Mouse (Mus musculus) heart, postnatal 10 days (tissue): Measurements from ENCODE around the gene Ermap. TPM values are rescaled to one million over a fixed set of nuclear protein-coding genes. Genes with fewer than 3 reads are reported as not detected.

Experiments
- DNase-seq, 2 experiments: peaks; one replicate each; pipeline ENCODE4 v3.0.0; 2021
- intact Hi-C: fragments of 180-260 bp; cut with DNase I; formaldehyde crosslinking; loops from one replicate; pipeline ENCODE4 v1.15.1; 2025
- total RNA-seq, 2 experiments: library from RNA; stranded (reverse); gene quantifications; 2 replicates each; pipeline ENCODE4 v1.2.3; 2021

The Ermap gene
- total RNA-seq, 2 experiments from 2014 or later, result 0.12 TPM; not detected in 1

DNA sequence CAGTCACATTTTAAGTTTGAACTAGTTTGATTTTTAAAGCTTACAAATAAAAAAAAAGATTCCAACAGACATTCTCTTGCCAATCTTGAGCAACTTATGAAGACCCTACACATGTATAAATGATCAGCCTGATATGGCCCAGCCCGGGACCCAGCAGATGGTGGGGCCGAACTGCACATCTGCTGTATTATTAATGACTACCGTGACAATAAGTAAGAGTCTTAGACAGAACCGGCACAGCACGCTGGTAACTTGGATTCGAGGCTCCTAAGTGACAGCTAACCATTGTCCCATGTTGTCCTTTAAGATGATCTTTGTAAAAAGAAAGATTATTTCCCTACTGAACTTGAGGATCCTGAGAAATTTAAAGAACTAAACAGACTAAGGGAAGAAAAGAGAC is 419 bp downstream of the Ermap start:
- intact Hi-C loops, result no loop called here
- DNase-seq, result no peak

DNA sequence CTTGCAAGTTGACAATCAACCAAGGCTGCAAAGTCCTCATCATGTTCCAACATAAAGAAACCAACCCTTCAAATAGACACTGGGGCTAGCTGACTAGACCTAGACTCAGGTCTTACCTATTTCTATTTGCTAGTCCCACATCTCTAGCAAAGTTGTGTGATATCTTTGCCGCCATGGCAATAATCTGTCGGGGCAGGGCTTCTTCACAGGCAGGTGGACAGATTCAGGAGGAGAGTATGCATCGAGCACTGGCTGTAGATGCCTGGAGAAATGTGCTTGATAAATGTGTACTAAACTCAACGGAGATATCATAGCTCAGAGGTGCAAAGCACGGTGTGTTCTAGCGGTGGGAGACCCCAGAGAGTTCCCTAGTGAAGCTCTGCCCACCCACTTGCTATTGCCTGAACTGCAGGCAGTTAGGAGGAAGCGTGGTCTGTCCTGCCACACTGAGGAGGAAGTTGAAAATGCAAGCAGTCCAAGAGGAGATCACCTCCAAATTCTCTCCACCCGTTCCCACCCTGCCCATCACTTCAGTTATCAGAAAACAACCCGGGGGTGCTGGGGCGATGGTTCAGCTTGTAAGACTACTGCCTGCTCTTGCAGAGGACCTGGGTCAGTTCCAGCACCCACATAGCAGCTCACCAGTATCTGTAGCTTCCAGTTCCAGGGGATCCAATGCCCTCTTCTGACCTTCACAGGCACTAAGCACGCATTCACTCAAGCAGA is 1.6 kb downstream of the Ermap start:
- DNase-seq, result peak; percentile 19 to 25
- intact Hi-C loops, result no loop called here

DNA sequence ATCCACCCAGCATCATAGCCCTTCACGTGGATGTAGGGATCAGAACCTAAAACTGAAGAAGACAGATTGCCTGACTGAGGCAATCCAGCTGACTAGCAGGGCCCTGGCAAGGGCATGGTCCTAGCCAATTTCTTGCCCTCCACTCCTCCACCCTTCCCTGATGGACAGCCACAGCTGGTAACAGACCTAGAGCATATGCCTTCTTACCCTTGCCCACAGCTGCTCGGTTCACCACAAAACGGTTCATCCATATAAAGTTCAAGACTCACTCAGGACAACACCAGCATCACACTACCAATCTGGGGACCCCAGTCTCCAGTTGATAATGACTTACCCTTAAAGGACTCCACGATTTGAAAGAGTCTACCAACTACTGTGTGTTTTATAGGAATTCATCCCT is 4.0 kb downstream of the Ermap start:
- no peak for DNase-seq
- intact Hi-C loops, result no loop called here

DNA sequence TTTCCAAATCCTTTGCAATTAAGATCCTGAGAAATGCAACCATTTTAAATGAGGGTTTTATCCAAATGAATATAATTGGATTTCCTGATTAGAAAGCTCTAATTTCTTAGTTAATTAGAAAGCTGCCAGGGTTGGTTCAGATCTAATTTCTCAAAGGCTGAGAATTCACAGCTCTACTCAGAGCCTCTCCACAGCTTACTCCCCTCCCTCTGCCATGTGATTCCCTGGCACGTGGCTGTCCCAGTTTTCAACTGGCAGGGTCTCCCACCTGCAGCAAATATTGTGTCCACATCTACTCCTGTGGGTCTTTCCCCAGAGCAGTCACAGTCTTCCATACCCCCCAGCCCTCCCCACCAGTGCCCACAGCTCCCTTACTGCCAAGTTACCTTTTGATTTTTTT is 6.3 kb downstream of the Ermap start:
- intact Hi-C loops, result no loop called here
- no peak for DNase-seq

DNA sequence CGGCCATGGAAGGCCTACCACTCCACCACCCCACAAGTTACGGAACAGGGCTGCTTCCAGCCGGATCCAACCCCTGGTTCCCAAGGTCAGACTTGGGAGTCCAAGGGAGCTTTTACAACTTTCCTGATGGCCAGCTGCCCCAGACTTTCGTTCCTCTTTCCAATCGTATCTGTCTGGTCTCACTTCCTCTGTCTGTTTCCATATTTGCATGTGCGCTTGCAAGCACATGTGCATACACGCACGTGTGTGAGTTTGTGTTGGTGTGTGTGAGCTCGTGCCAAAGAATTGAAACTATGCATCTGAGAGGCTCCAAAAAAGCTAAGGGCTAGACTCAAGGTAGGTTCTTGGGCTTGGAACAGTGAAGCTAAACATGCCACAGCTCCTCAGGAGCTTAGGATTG is 8.4 kb downstream of the Ermap start:
- intact Hi-C loops, result no loop called here

DNA sequence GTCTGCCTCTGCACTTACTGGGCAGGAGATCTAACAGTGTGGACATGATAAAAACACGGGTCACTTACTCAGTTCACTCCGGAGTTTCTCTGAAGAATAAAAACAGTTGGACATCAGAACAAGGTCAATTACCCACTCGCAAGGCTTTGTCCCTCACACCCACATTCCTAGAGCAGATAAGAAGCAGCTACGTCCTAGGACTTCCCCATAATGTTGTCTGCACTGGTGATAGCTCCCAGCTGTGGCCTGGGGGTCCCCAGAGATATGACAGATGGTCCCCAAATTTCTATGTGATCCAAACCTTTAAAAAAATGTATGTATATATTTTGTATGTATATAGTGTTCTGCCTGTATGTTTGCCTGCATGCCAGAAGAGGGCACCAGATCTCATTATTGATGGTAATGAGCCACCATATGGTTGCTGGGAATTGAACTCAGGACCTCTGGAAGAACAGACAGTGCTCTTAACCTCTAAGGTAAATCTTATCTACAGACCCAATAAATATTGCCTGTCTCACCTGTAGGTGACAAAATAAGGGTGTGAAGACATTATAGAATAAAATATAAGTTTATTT is 9.6 kb downstream of the Ermap start:
- no peak for DNase-seq
- intact Hi-C loops, result no loop called here

More for the DNA sequence above, 8.4 kb downstream of the Ermap start:
- DNase-seq, result no peak

DNA sequence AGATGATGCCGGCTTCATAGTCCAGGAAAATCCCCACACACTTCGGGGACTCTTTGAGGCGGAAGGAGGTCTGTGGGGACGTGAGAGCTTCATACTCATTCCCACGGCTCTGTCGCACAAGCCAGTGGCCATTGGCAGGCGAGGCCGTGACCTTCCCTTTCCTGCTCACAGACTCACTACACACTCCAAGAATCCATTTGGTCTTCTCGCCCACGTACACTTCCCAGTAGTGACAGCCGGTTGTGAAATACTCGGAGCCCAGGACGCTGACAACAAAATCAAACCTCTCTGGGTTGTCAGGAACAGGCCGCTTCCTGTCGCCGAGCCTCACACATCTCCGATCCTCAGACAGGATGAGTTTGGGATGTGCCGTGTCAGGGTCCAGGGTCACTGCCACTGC is 11.5 kb downstream of the Ermap start:
- intact Hi-C loops, result loop anchor here (2.0 kb wide), 1 partner anchor 54 kb away; the partner anchor contains the start of genes AU022252 and P3h1
- peak; percentile 31 to 55 for DNase-seq

DNA sequence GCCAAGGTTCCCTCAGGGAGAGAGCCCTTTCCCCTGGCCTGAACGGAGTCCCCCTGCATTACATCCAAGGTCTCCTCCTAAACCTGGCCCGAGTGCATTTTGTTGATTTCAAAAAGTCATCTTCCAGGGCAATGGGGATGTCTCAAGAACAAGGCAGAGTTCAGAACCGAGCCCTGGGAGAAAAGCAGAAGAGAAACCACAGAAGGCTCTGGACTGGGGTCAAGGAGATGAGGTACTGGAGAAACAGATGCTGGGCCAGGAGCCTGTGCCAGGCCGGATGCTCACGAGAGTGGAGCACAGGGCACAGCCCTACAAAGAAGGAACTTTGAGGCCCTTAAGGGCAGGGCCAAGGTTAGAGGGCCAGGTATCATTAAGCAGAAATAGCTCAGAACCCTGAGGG is 12.1 kb downstream of the Ermap start:
- DNase-seq, result peak in 1 of 2 experiments; percentile 31
- intact Hi-C loops, result loop anchor here (2.0 kb wide), 1 partner anchor 55 kb away; the partner anchor contains the start of genes AU022252 and P3h1

DNA sequence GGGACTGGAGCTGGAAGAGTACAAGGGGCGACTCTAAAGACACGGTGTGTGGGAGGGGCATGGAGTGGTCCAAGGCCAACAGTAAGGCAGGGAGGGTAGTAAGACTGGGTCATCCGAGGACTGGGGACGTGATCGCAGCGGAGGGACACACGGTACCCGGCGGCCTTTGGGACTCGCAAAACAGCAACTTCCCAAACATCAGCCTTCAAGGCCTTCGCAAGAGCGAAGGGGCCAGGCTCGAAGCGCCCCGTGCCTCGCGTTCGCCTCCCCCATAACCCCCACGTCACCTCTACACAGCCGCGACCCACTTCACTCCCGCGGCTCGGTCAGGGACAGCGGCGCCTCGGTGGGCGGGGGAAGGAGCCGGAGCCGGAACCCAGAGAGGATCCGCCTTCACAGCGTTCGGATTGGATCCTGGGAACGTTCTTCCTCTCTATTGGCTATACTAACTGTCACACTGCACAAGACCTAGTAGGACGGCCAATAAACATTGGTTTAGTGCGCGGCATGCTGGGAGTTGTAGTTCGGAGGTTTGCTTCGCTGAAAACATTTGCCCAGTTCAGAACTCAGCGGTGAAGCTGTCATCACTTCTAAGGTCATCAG is 15.9 kb downstream of the Ermap start, which contains the start of gene Zfp691:
Gene Zfp691, minus strand, starts transcription at position 345 of the 603 bp plus-strand sequence.
- peak; percentile 97 to 98 for DNase-seq
- intact Hi-C loops, result loop anchor here (2.0 kb wide), 1 partner anchor 21 kb away; the partner anchor contains the start of gene Svbp

DNA sequence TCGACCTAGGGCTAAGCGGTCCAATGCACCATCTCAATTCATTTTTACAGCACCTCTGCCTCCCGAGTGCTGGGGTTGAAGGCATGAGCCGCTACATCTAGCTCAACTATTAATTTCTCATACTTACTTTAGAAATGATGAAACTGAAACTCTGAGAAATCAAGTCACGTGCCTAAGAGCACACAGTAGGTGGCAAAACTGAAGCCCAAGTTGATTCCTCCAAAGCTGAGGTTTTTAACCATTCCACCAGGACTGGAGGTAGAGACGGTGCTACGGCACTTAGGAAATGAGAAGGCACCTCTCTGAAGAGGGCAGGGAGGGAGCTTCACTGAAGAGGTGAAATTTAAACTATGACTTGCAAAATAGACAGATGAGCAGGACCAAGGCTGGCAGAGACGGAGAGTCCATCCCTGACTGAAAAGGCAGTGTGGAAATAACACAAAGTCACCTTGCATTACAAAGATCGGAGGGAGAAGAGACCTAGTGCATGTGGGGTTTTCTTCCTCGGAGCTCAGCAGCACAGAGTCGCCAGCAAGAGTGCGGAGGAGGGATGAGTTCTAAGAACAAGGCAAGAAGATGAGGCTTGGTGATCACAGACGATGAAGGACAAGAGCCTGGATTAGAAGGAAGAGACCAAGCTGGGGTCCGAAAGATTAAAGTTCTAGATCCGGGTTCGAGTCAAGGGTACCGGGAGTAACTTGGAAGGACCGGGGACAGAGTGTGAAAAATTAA is 16.7 kb downstream of the Ermap start:
- DNase-seq, result peak in 1 of 2 experiments; percentile 14
- intact Hi-C loops, result no loop called here

DNA sequence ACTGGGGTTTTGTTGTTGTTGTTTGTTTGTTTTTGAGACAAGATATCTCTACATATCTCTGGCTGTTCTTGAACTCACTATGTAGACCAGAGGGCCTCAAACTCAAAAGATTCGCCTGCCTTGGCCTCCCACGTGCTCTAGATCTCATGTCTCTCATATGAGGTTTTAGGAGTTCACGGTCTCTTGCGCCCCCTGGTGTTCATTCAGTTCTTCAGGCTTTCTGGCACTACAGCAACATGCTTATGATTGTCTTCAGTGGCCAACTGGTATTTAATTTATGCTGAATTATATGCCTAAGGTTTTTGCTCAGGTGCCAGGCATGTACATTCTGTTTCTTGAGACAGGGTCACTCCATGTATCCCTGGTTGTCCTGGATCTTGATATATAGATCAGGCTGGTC is 22.1 kb downstream of the Ermap start:
- intact Hi-C loops, result loop anchor here (1.0 kb wide), 1 partner anchor 162 kb away; no protein-coding TSS in a partner anchor

DNA sequence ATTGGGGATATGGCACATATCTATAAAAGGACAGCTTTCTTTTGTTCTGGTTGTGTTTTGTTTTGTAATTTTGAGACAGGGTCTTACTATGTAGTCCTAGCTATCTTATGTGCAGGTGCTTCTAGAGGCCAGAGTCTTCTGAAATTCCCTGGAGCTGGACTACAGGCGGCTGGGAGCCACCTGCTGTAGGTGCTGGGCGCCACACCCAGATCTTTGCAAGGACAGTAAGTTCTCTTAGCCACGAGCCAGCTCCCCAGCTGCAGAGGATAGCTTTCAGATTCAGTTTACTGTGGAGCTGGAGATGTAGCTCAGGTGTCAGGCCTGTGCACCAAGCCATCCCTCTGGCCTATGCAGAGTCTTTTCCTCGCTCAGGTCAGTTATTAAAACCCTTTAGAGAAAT is 22.7 kb downstream of the Ermap start:
- intact Hi-C loops, result loop anchor here (1.0 kb wide), 1 partner anchor 162 kb away; no protein-coding TSS in a partner anchor
- no peak for DNase-seq

More for the DNA sequence above, 22.1 kb downstream of the Ermap start:
- DNase-seq, result peak; percentile 86 to 93

DNA sequence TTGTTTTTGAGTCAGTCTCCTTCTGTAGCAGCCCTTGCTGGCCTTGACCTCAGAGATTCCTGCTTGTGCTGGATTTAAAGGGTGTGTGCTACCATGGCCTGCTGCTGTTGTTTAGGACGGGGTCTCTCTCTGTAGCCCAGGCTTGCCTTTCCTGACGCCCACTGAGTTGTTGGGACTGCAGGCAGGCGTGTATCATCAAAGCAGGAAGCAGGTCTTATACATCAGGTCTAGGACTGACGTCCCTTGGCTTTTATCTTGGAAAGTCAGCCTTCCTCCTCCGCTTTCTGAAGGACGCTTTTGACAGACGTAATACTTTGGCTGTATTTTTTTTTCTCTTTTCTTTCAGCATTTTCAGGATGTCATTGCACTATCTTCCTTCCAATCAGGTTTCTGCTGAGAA is 23.9 kb downstream of the Ermap start:
- DNase-seq, result no peak
- intact Hi-C loops, result no loop called here

DNA sequence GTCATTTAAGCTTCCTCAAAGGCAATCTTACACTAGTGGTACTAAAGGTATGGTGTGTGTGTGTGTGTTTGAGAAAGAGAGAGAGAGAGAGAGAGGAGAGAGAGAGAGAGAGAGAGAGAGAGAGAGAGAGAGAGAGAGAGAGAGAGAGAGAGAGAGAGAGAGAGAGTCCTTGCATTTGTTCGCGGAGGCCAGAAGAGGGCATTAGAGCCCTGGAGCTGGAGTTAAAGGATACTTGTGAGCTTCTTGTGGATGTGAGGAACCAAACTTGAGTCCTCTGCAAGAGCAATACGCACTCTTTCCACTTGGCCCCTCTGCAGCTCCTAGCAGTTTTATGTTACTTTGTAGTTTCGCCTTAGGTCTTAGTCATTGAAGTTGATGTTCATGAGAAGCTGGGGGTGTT is 26.8 kb downstream of the Ermap start:
- intact Hi-C loops, result no loop called here

DNA sequence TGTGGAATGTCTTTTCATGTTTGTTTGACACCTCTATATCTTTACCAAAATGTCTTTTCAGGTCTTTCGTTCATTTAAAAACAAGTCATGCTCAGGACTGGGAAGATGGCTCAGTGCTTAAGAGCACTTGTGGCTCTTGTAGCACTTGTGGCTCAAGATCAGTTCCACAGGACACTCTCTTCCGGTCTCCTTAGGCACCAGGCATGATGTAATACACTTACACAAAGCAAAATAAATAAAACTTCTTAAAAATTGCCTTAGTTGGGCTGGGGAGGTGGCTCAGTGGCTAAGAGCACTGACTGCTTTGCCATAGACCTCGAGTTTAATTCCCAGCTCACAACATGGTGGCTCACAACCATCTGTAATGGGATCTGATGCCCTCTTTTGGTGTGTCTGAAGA is 28.5 kb downstream of the Ermap start:
- intact Hi-C loops, result no loop called here
- DNase-seq, result no peak

More for the DNA sequence above, 26.8 kb downstream of the Ermap start:
- no peak for DNase-seq

DNA sequence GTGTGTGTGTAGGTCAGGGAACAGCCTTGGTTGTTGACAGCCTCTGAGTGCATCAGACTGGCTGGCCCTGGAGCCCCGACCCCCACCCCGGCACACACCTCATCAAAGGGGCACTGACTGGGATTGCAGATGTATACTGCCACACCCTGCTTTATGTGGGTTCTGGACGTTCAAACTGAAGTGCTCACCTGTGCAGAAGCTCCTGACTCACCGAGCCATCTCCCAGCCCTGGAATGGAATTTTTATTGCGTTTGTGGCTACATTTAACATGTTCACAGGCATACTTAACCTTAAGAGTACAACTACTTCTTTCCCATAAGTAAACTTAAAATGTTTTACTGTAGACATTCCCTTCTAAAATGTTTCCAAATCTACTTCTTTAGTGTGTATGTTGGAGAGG is 31.9 kb downstream of the Ermap start:
- intact Hi-C loops, result loop anchor here (2.0 kb wide), 1 partner anchor 47 kb away; no protein-coding TSS in a partner anchor
- DNase-seq, result no peak

DNA sequence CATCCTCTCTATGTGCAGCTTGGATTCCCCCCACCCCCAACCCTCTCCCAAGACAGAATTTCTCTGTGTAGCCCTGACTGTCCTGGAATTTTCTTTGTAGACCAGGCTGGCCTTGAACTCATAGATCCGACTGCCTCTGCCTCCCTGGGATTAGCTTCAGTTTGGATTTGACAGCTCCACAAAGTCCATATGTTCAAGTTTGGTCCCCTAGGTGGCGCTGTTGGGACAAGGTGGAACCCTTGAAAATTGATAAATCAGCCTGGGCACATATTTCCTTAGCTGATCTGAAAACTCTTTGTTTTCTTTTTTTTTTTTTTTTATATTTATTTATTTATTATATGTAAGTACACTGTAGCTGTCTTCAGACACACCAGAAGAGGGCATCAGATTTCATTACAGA is 32.6 kb downstream of the Ermap start:
- peak; percentile 50 to 73 for DNase-seq
- intact Hi-C loops, result no loop called here

DNA sequence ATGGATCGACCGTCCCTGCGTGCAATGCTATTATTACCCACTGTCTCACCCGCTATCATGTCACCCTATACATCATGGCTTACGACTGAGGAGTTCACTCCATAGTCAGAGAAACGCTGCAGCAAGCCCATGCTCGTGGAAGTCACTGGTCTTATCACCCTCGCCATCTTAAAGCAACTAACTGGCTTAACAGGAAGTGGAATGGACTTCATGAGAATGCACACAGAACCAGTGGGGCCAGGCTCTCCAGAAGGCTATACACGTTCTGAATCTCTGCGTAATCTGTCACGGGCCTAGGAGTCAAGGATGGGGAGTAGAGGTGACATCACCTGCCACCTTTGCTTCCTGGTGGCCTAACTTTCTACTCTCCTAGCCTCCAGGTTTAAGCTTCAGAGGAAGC is 41.1 kb downstream of the Ermap start:
- no peak for DNase-seq
- intact Hi-C loops, result no loop called here

DNA sequence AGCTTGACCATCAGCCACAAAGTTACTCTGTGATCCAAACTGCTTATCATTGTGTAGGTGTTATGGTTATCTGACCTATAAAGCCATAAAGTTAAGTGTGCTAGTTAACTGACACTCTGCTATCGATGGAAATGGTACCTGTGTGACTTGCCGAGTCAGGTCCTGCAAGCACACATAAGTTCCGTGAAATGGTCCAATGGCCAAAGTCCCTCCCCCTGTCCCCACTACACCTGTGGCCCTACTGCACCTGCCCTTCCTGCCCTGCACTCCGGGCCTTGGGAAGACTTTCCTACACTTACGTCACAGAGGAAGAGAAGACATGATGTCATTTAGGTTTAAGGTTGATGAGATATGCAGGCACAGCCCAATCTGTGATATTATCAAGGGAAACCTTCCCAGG is 42.5 kb downstream of the Ermap start:
- intact Hi-C loops, result no loop called here
- no peak for DNase-seq

DNA sequence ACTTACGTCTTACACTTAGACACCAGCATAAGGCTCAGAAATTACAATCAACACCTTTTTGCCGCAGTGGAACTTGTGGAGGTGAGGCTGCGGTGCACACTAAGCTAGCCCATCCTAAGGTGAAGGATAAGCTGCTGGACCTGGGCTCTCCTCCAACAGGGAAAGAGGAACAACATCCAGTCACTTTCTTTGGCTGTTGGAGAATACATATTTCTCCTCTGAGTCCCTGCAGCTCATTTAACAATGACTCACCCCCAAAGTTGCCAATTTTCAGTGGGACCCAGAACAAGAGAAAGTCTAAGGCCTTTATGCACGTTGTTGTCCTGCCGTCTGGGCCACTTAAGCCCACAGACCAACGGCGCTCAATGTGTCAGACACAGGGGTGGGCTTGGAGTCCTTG is 43.0 kb downstream of the Ermap start:
- peak in 1 of 2 experiments; percentile 34 for DNase-seq
- intact Hi-C loops, result no loop called here
